Mouse (Mus musculus) kidney, embryonic 16.5 days (tissue): ENCODE results near the gene Esrrg. TPM values are rescaled to one million over a fixed set of nuclear protein-coding genes. Genes with fewer than 3 reads are reported as not detected.

ENCODE experiments used
- ATAC-seq: fragments of 200-750 bp; cut with Nextera tagmentation; 2 replicates; pipeline ENCODE4 v1.8.0; 2017; ENCODE audit warnings: moderate TSS enrichment; ENCODE audit not compliant: low FRiP score, low TSS enrichment
- H3K27ac ChIP-seq: fragments of 300-500 bp; sonication (generic); 2 replicates; pipeline ENCODE4 v1.5.1; 2014; ENCODE audit warnings: low read length
- H3K27me3 ChIP-seq: fragments of 300-500 bp; sonication (generic); 2 replicates; pipeline ENCODE4 v1.6.1; 2014; ENCODE audit warnings: low read length, control low read depth, mixed read lengths; ENCODE audit not compliant: insufficient read depth
- H3K36me3 ChIP-seq: fragments of 300-500 bp; sonication (generic); 2 replicates; pipeline ENCODE4 v1.6.1; 2014; ENCODE audit warnings: low read length, control low read depth, mixed read lengths; ENCODE audit not compliant: insufficient read depth
- H3K4me1 ChIP-seq: fragments of 300-500 bp; sonication (generic); 2 replicates; pipeline ENCODE4 v1.6.1; 2014; ENCODE audit warnings: low read length, control low read depth, mixed read lengths; ENCODE audit not compliant: insufficient read depth
- H3K4me2 ChIP-seq: fragments of 300-500 bp; sonication (generic); replicated peaks from 2 replicates; pipeline ENCODE4 v1.6.1; 2014; ENCODE audit warnings: low read depth, low read length
- H3K4me3 ChIP-seq: fragments of 300-500 bp; sonication (generic); 2 replicates; pipeline ENCODE4 v1.5.1; 2014; ENCODE audit warnings: mild to moderate bottlenecking, low read length
- H3K9ac ChIP-seq: fragments of 300-500 bp; sonication (generic); replicated peaks from 2 replicates; pipeline ENCODE4 v1.6.1; 2014; ENCODE audit warnings: low read length
- H3K9me3 ChIP-seq: fragments of 300-500 bp; sonication (generic); 2 replicates; pipeline ENCODE4 v1.6.1; 2016; ENCODE audit warnings: low read length, control low read depth
- WGBS: fragments of 180-500 bp; shearing (Covaris S2); extraction: QIAGEN DNeasy Blood & Tissue Kit; methylation state at CpG from one replicate; pipeline ENCODE4 v1.1.7; 2014; 5-methylcytosine and 5-hydroxymethylcytosine counted together
- polyA plus RNA-seq: library from polyadenylated mRNA; unstranded; fragments of >200 nt; fragmentation: Nextera tagmentation; extraction: Ambion mirVana; gene quantifications from 2 replicates; pipeline ENCODE4 v1.2.1, GENCODE M21; 2015

Esrrg gene
- polyA plus RNA-seq, 1 experiment from 2014 or later: 36.0 TPM

- H3K9ac ChIP-seq: no peak overlapping the region
- WGBS: 81% methylated on average over 4 of the region's 4 CpGs
Measured at GRCm38 (mm10) chr1:188221226-188221792, 612.7 kb downstream of the Esrrg start.

GRCm38 (mm10) chr1:188233036-188233724 is 624.6 kb downstream of the Esrrg start:
- no peak overlapping the region for H3K4me2 ChIP-seq
- H3K4me1 ChIP-seq: no peaks in the 10 kb centered on the region
- WGBS: 84% methylated on average over 5 of the region's 5 CpGs
- no peaks in the 10 kb centered on the region for H3K9me3 ChIP-seq
- H3K27ac ChIP-seq: no peak overlapping the region
- no peak overlapping the region for H3K4me3 ChIP-seq
- no peaks in the 10 kb centered on the region for H3K27me3 ChIP-seq
- H3K36me3 ChIP-seq: no peaks in the 10 kb centered on the region
- no peak for ATAC-seq
- no peak overlapping the region for H3K9ac ChIP-seq

More at GRCm38 (mm10) chr1:188221226-188221792, 612.7 kb downstream of the Esrrg start:
- no peaks in the 10 kb centered on the region for H3K9me3 ChIP-seq
- H3K4me1 ChIP-seq: no peaks in the 10 kb centered on the region
- no peaks in the 10 kb centered on the region for H3K27me3 ChIP-seq
- no peak for ATAC-seq
- H3K36me3 ChIP-seq: no peaks in the 10 kb centered on the region
- no peak overlapping the region for H3K27ac ChIP-seq
- H3K4me3 ChIP-seq: no peak overlapping the region
- H3K4me2 ChIP-seq: no peak overlapping the region

- peaks cover 2% of the 10 kb centered on the region; the same call in 1 of the 2 replicates for H3K4me1 ChIP-seq
- H3K36me3 ChIP-seq: no peaks in the 10 kb centered on the region
- no peaks in the 10 kb centered on the region for H3K9me3 ChIP-seq
- H3K27me3 ChIP-seq: no peaks in the 10 kb centered on the region
- H3K4me2 ChIP-seq: no peak overlapping the region
- ATAC-seq: no peak
- no peak overlapping the region for H3K4me3 ChIP-seq
- no peak overlapping the region for H3K9ac ChIP-seq
- H3K27ac ChIP-seq: no peak overlapping the region
Measured at GRCm38 (mm10) chr1:188238636-188239035, 630.0 kb downstream of the Esrrg start.

GRCm38 (mm10) chr1:188241766-188242165 is 633.2 kb downstream of the Esrrg start:
- Histone ChIP-seq H3K4me1 (peaks cover 2% of the 10 kb centered on the region; the same call in 1 of the 2 replicates), H3K9ac (no peak overlapping the region), H3K4me3 (no peak overlapping the region), H3K9me3 (no peaks in the 10 kb centered on the region), H3K27me3 (no peaks in the 10 kb centered on the region), H3K4me2 (no peak overlapping the region), H3K27ac (no peak overlapping the region), H3K36me3 (no peaks in the 10 kb centered on the region)
- WGBS: 91% methylated on average over 10 of the region's 10 CpGs
- ATAC-seq: no peak

GRCm38 (mm10) chr1:188257500-188257899 is 648.9 kb downstream of the Esrrg start:
- ATAC-seq: no peak
- WGBS: 85% methylated on average over 7 of the region's 7 CpGs
- no peak overlapping the region for H3K9ac ChIP-seq
- H3K4me1 ChIP-seq: no peaks in the 10 kb centered on the region; the same call in 1 of the 2 replicates
- no peaks in the 10 kb centered on the region for H3K27me3 ChIP-seq
- no peaks in the 10 kb centered on the region for H3K36me3 ChIP-seq
- H3K9me3 ChIP-seq: 0 out of 2 replicates have a peak, but pooled peaks cover 4% of the 10 kb centered on the region
- no peak overlapping the region for H3K4me2 ChIP-seq
- no peak overlapping the region for H3K27ac ChIP-seq
- H3K4me3 ChIP-seq: no peak overlapping the region

GRCm38 (mm10) chr1:188260259-188261107 is 651.9 kb downstream of the Esrrg start:
- no peaks in the 10 kb centered on the region for H3K36me3 ChIP-seq
- no peak for ATAC-seq
- 68% methylated on average over 6 of the region's 6 CpGs for WGBS
- H3K9me3 ChIP-seq: no peaks in the 10 kb centered on the region
- H3K4me3 ChIP-seq: no peak overlapping the region
- H3K4me2 ChIP-seq: no peak overlapping the region
- H3K27ac ChIP-seq: no peak overlapping the region
- H3K9ac ChIP-seq: no peak overlapping the region
- no peaks in the 10 kb centered on the region; the same call in 1 of the 2 replicates for H3K4me1 ChIP-seq
- H3K27me3 ChIP-seq: no peaks in the 10 kb centered on the region

- no peak within 1 kb of the TSS for H3K9ac ChIP-seq
- no peak within 1 kb of the TSS for H3K4me2 ChIP-seq
- ATAC-seq: no peak
- H3K4me1 ChIP-seq: no peaks in the 10 kb centered on the region; the same call in 1 of the 2 replicates
- no peak within 1 kb of the TSS for H3K4me3 ChIP-seq
- H3K27ac ChIP-seq: no peak within 1 kb of the TSS
- no peaks in the 10 kb centered on the region for H3K9me3 ChIP-seq
- no peaks in the 10 kb centered on the region for H3K36me3 ChIP-seq
- H3K27me3 ChIP-seq: no peaks in the 10 kb centered on the region
- 56% methylated on average over 10 of the region's 10 CpGs for WGBS
Measured at GRCm38 (mm10) chr1:188261903-188262682, 653.5 kb downstream of the Esrrg start, which contains the start of gene Ush2a. TSS of gene Ush2a (plus strand) at chr1:188262023.
